Mouse (Mus musculus): ENCODE measurements at regions not wholly inside any gene's neighbourhood (a gene's known extent, or its start where the extent isn't known, plus 50 kb on each side); places are given as distances from the start of the nearest gene placed in this dataset.

DNA sequence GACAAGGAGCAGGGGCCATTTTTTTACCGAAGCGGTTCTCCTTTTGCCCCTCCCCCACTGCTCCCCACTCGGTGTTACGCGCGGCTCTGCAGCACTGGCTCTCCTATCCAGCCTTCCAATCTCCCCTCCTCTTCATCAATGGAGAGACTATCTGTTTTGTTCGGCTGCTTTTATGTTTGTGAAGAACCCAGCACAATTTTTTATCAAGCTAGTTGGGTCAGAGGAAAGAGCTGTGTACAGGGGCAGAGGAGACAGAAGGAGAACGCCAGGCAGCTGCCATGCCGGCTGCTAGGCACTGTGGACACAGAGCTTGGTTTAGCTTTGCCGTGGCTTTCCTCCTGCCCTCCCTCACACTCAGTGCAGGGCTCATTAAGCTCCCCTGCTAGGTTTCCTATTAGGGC is 280.3 kb downstream of the Sox11 start:
- no peak for DNase-seq (ENCODE audit: low read depth, low spot score)

DNA sequence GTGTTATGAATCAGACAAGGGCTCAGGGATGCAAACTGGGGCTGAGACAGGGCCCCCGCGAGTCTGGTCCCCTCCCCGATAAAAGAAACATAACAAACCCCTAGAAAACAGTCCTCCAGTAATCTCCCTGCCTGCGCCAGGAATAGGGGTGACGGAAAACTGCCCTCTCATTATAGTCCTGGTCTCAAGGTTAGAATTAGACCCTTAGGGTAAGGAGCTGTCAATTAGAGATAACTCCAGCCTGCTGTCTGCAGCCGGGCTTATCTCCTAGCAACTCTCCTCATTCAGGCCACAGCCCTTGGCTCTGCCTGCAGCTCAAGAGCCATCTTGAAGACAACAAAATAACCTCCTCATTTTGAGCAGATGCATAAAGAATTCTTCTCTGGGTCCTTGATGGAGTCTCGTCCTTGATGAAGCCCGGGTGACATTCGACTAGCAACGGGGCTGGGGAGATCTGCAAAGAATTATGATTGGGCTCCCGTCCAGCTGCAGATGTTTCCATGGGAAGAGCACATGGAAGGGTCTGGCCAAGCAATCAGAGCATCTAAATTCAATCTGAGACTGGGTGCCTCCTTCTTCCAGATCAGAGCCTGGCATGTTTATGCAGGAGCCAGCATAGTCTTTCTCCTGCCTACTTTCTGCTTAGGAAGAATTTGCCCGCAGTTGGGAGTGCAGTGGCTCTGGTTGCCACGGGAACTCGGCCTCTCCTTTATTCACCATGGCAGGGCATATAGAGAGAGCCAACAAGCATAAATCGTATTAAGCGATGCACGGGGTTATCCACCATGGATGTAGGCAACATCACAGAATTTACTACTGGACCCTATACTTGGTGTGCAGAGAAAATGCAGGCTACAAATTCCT is 281.2 kb downstream of the Sox11 start:
- DNase-seq (ENCODE audit: low read depth, low spot score) = no peak

DNA sequence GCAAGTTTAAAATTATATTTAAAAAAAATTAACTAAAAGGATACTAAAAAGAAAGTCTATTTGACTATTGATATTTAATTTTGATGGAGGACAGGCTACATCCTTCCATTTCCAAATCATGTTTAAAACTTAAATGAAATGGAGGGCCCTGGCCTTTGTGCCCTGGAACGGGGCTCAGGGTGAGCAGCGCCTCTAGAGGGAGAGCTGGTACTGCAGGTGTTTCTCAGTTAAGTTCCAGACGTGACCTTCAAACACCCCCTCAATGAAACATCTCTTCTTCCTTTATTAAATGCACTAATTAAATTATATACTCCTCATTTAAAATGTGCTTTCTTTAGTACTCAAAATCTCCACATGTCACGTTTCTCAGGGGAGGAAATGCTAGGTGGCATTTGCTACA is 282.5 kb downstream of the Sox11 start:
- DNase-seq (ENCODE audit: low read depth, low spot score) = no peak

DNA sequence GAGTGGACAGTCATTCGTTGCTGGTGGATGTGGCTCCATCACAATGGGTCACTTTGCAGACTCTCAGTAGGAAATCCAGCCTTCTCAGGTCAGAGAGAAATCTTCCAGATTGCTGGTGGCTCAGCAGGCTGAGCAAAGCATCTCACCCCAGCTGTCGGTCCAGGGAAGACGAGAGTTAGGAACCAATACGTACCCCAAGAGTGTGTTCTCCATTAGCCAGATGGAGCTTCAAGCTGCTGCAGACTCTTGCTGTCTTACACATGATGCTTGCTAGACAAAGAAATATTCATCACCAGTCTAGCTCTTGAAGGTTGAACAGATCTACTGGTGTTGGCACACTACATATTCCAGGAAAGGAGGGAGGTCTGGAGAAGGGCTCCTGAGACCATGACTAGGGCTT is 288.0 kb downstream of the Sox11 start:
- DNase-seq (ENCODE audit: low read depth, low spot score) = no peak

DNA sequence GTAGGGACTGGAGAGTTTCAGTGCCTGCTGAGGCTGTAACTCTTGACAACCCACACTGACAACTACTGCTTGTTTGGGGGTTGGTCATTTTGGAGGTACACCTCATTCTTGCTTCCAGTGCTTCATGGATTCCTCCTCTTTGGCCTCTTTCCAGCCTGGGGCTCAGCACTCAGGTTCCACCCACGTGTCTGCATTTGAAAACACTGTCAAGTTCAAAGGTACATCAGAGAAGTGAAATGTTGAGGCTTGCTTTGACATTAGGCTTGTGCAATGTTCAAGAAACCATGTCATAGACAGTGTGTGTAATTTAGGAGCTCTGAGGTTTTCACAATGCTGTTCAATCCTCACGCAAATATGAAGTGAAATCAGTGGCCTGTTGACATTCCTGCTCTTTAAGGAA is 304.5 kb downstream of the Sox11 start:
- no peak for DNase-seq (ENCODE audit: low read depth, low spot score)

DNA sequence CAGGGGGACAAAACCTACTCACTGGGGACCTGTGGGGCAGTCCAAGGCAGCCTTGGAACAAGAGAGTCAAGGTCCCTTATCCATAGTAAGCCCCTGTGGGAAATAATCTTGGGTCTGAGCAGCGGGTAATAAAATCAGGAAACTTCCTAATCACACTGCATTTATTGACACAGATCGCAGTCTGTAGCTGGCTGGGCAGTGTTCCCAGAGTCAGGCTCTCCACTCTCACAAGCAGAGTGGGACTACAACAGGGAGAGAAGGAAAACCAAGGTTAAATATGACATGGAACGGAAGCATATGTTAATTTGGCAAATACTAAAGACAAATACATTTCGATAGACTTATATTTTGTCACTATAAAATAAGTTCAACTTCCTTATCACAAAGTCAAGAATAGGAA is 322.6 kb downstream of the Sox11 start:
- no peak for DNase-seq (ENCODE audit: low read depth, low spot score)

DNA sequence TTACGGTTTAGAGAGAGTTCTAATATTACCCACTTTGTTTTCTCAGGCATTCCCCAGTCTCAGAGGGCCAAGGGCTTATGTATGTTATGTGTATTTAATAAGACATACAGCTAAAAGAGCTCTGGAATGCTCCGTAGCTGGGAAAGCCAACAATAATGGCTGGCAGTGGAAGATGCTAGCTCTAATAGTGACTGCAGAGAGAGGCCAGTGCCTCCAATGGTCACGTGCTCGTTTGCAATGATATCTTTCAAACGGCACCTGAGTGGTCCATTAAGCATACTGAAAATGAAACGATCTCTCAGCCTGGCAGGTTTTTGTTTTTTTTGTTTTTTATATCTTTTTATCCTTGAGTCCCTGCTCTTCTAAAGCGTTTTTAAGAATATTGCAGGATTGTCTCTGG is 324.0 kb downstream of the Sox11 start:
- DNase-seq (ENCODE audit: low read depth, low spot score) = no peak

DNA sequence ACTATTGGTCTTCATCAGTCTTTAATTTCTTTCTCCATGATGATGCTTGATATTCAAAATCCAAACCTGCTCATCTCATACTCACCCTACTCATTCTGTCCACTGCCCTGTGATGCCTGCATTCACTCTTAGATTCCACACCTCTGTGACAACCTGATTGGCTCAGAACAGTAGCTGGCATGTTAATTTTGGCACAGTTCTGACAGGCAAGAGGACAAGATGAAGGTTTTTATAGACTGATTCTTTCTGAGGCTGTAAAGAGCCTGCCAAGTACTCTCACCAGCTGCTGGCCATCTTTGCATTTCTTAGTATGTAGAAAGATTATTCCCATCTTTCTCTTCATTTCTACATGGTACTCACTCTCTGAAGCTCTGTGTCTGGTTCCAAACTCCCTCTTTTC is 343.1 kb downstream of the Sox11 start:
- no peak for DNase-seq (ENCODE audit: low read depth, low spot score)

GRCm38 (mm10) chr12:26976284-26977065 is 365.9 kb downstream of the Sox11 start:
- DNase-seq (ENCODE audit: low read depth, low spot score) = no peak

DNA sequence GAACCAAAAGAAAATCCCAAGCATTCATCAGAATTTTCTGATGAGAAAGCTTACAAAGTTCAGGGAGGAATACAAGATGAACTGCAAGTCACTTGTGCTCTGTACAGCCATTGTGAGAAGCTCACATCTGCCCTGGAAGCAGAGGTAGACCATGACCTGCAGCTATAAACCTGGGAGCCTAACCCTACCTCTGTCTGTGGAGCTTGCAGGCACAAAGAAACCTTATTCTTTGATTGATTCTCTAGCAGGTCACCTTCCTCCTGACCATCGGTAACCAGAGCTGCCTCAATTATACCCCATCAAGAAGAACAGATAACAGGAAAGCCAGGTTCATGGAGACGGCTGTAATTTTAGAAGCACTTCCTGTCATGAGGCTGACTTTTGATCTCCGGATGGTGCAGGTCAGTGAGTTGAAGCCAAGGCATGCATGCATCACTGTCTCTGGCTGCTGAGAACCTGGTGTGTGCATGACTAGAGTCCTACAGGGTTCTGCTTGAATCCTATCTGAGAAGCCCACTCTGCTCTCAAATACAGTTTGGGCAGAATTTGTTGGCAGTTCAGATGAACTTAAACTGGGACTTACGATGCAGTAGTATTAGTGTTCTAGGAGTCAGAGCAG is 369.8 kb downstream of the Sox11 start:
- no peak for DNase-seq (ENCODE audit: low read depth, low spot score)

DNA sequence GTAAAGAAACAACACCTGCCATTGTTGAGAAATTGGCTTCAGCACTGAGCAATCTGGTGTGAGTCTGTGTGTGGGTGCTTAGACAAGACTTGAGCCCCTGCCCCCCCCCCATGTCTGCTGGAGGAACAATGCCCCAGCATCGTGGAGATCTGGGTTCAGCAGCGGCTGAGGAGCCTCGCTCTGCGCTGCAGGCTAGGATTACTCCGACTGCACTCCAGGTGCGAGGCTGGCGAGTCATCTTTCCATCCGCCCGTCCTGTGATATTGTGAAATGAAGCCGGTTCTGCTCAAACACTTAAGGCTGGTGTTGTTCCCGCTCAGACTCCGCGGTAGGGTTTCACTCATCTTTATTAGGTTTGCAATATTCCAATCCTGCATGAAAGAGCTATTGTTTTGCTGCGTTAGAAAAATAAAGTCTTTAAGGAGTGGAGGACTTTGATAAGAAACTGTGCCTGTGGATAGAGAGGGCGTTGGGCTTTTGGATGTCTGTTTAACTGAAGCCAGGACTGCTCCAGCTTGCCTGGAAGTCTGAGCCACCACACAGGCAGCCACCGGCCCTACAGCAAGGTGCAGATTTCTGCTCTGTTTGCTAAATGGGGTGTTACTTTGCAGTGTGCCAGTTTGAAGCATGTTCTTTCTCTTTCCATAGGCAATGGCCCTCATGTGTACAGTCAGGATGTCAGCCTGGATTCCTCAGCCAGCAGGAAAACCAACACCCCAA is 375.2 kb downstream of the Sox11 start:
- DNase-seq (ENCODE audit: low read depth, low spot score) = no peak

DNA sequence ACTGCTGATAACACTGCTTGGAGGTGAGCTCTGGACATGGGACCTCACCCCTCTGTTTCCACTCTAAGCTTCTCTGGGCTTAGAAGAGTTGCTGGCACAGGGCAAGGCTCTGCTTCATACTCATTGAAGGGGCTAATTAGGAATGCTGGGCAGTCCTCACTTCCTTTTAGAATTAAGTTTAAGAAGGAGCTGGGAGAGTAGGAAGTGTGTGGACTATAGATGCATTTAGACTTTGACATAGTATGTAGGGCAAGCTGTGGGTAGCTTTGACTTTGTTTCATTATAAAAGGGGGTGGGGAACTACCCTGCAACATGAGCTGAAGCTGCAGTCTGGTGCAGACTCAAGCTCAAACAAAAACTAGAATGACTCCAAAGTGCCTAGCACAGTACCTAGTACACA is 378.5 kb downstream of the Sox11 start:
- no peak for DNase-seq (ENCODE audit: low read depth, low spot score)

DNA sequence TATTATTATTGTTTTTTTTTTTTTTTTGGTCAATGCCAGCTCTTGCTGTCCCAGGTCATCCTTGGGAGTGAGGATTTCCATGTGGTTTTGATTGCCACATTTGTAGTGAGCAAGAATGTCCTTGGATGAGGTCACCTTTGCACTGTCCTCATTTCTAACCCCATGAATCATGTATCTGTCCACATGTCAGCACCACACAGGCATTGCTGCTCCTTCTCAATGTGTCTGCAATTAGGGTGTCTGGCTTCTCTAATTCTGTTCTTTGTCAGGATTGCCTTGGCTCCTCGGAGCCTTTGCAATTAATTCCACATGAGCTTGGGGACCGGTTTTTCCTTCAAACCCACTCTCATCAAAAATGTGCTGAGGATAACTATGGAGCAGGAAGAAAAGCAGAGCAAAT is 402.5 kb downstream of the Sox11 start:
- DNase-seq (ENCODE audit: low read depth, low spot score) = no peak

- DNase-seq (ENCODE audit: low read depth, low spot score) = no peak
These were observed 404.5 kb downstream of the Sox11 start for GRCm38 (mm10) chr12:26937836-26938235.

GRCm38 (mm10) chr12:26936696-26937458 is 405.5 kb downstream of the Sox11 start:
- no peak for DNase-seq (ENCODE audit: low read depth, low spot score)

DNA sequence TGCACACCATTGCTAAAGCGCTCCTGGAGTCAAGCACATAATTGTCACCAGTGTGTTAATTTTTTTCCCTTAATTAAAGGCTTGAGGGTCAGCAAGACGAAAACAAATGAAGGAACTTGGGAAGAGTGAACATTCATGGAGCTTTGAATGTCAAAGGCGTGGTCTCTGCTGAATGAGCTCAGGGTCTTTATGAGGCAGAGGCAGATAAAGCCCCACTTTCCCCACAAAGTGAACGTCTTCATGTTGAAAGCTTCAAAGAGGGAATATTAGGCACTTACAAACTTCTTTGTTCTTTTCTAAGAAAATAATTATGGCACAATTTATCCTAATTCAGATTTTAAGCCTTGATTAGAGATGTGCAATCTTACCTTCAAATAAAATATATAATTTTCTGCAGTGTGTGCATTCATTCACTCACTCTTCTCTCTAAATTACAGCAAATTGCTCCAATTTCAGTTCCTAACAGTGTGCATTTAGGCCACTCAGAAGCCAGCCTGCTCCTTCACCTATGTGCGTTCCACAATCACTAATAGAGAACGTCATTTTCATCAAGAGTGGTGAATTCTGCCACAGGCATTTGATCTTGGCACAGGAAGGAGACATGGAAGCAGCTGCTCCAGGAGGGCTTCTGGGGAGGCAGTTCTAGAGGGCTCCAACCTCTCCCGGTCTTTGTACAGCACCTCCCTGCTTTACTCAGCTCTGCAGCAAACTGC is 412.1 kb downstream of the Sox11 start:
- no peak for DNase-seq (ENCODE audit: low read depth, low spot score)

DNA sequence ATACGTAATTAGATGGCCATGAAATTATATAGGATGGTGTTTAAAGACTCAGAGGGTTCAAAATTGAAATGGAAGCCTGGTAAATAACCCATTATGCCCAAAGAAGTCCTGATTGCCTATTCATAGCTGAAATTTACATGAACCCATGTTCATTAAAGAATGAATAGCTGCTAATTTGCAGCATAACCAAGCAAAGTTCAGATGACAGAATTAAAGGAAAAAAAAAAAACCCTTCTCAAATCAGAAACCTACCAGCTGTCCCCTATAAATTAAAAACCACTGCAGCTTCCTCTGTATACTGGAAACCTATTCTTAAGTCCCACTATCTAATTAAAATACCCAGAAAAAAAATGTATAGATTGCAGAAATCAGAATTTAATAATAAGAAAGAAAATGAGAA is 436.2 kb downstream of the Sox11 start:
- DNase-seq (ENCODE audit: low read depth, low spot score) = no peak

DNA sequence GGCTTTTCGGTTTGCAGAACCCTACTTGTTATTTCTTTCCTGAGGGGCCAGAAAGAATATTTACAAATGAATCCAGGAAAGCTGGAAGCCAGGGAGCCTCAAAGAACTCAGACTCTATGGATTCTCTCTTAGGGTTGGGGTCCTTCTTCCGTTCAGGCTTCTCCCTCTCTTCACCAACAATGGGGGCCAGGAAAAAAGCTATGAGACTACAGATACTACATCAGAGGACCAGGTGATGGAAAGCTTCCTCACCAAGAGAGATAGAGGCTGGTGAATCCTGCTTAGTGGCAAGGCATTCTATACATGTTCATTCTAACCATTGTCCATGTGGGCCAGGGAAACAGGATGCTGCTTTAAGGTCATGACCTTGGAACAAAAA is 434.9 kb downstream of the Cmpk2 start:
- DNase-seq (ENCODE audit: low read depth, low spot score) = no peak

GRCm38 (mm10) chr12:26903073-26903893 is 434.3 kb downstream of the Cmpk2 start:
- peak; percentile 30 for DNase-seq (ENCODE audit: low read depth, low spot score)

GRCm38 (mm10) chr12:26891190-26891589 is 422.2 kb downstream of the Cmpk2 start:
- no peak for DNase-seq (ENCODE audit: low read depth, low spot score)
